Mouse (Mus musculus) left cerebral cortex, adult 18-20 months (tissue): Measurements from ENCODE around the gene Zbtb49. TPM values are rescaled to one million over a fixed set of nuclear protein-coding genes. Genes with fewer than 3 reads are reported as not detected.
A peak's percentile ranks its signal among the peaks of the same experiment; 100 is the strongest.

Experiments used
- DNase-seq, 2 experiments: peaks; one replicate each; pipeline ENCODE4 v3.0.0; 2021 to 2022; ENCODE audit warnings: low spot score in 2 of 2, mixed read lengths in 1 of 2
- long read RNA-seq, 2 experiments: library from polyadenylated mRNA; stranded (forward); transcript quantifications; one replicate each; pipeline ENCODE4 v2.0.0; 2021
- total RNA-seq, 2 experiments: library from RNA; stranded (reverse); gene quantifications; 2 replicates each; pipeline ENCODE4 v1.2.3; 2021

Gene Zbtb49
- 10 to 100 TPM; 19.2 to 19.3 TPM for total RNA-seq
- long read RNA-seq, experiment 1, partial matches to known transcripts = 2 of 12 reads
- long read RNA-seq, experiment 1, other reads (novel, unspliced or antisense) = 3 of 12 reads
- long read RNA-seq, experiment 2, partial matches to known transcripts = 0 of 10 reads
- long read RNA-seq, experiment 2, other reads (novel, unspliced or antisense) = 2 of 10 reads

- peak; percentile 94 to 97 for DNase-seq
Observed at GRCm38 (mm10) chr5:38220328-38220912, at the start of gene Zbtb49, which contains the start of gene Lyar. TSS of gene Zbtb49 (minus strand) at chr5:38220457. TSS of gene Lyar (plus strand) at chr5:38220470.

GRCm38 (mm10) chr5:38260107-38260682 lies 39.9 kb upstream of the Zbtb49 start, which contains the start of gene Tmem128:
TSS of gene Tmem128 (plus strand) at chr5:38260185.
- peak; percentile 66 to 76 for DNase-seq

DNA sequence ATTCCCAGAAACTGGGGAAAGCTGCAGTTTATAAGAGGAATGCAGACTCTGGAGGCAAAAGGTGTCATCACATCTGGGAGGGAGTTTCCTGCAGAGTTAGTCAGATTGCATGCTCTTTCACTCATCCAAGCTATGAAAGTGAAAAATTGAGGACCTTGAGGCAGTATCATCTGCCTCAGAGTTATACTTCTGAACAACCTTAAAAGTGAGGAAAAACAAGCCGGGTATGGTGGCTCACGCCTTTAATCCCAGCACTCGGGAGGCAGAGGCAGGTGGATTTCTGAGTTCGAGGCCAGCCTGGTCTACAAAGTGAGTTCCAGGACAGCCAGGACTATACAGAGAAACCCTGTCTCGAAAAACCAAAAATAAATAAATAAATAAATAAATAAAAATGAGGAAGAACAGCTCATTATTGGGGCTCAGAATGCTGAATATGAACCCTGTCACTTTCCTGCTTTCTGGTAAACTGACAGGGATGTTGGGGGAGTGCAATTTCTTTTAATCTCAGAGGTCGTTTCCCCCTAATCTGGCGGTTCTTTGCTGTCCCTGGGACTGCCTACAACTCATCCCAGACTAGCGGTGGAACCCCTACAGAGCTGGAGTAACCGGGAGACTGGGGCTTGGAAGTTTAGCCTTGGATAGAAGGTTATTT lies 39.3 kb upstream of the Zbtb49 start:
- no peak for DNase-seq

DNA sequence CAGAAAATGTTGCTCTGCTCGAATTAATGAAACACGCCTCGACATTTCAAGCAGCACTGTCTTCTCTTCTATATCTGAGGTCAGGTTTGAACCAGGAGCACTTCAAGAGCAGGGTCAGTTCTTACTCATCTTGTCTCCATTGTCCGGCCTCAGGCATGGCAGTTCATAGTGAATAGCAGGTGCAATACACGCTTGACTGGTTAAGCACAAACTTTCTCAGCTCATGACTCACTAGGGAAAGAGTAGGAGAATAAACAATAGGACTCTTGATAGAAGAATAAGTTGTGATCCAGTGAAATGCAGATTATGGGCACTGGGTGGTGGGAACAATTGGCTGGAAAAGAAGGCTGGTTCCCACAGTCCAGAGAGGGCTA lies 38.5 kb upstream of the Zbtb49 start:
- no peak for DNase-seq

DNA sequence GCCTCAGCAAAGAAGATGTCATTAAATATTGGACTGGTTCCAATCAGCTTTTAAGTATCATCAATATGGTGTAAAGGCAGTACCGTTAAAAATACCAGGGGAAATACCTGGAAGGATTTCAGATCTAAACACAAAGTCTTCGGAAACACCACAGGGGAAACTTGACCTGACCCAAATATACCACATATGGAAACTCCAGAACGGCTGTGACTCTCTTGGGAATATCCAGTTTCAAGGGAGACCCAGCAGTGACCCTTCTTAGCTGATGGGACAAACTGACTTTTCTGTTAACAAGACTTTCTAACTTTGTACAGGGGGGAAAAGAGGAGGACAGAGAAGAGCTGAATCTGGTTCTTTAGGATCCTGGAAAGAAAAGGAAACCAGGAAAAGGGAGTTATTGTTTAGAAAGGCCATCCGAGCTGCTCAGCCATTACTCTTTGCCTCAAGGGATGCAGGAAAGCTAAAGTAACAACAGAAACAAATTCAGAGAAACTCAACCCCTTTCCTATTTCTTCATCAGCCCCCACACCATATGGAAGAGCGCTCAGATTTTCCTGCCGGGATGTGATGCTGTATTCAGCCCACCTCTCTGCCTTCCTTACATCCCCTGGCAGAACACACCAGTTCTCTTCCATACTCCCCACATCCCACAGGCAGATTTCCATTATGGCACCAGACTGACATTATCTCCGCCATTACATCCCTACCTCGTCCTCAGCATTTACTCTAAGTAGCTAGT lies 37.9 kb upstream of the Zbtb49 start:
- peak in 1 of 2 experiments; percentile 18 for DNase-seq

DNA sequence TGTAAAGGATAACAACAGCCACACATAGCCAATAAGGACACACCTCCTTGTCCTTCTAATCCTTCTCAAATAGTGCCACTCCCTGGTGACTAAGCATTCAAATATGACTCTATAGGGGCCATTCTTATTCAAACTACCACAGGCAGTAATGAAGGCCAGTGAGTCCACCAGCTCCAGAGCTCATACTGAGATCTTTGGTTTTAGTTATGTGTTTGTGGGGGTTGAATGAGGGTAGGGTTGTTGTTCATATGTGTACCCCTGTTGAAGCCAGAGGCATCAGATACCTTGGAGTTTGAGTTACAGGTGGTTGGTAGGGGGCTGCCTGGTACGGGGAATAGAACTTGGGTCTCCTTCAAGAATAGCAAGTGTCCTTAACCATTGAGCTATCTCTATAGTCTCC lies 36.3 kb upstream of the Zbtb49 start:
- no peak for DNase-seq

GRCm38 (mm10) chr5:38255644-38256043 lies 35.4 kb upstream of the Zbtb49 start:
- DNase-seq = no peak

DNA sequence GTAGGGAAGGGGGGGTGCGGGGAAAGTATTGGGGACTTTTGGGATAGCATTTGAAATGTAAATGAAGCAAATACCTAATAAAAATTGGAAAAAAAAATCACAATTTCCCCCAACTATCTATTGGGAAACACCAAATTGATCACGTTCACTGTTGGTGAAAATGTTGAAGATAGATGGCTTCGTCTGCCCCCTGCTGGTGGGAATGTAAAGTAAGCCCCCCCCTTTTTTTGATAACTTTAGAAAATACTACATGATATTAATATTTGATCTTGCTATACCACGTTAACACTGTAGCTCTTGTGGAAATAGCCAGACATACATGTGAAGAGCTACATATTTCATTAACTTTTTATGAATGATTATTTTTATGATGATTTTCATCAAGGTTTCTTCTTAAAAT lies 34.9 kb upstream of the Zbtb49 start:
- no peak for DNase-seq

DNA sequence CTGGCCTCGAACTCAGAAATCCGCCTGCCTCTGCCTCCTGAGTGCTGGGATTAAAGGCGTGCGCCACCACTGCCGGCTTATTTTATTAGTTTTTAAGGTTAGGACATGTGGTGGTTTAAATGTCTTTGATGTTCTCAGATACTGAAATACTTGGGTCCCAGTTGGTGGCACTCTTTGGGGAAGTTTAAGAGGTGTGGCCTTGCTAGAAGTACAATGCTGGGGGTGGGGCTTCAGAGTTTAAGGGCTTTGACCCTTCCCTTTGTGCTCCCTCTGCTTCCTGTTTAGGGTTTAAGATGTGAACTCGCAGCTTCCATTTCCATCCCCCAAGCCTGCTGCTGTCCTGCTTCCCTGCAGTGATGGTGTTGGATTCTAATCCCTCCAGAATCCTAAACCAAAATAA lies 21.7 kb upstream of the Zbtb49 start:
- no peak for DNase-seq

DNA sequence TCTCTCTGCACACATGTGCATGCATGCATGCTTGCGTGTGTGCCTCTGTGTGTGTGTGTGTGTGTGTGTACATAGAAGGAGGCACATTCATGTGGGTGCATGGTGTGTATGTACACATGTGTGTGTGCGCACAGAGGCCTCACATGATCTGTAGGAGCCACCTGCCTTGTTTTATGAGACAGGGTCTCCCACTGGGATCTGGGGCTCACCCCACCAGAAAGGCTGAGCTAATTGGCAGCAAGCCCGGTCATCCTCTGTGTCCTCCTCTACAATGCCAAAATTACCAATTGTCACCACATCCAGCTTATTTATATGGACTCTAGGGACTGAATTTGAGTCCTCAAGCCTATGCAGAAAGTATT lies 21.2 kb upstream of the Zbtb49 start:
- no peak for DNase-seq

- no peak for DNase-seq
Observed at GRCm38 (mm10) chr5:38240727-38241472, 20.6 kb upstream of the Zbtb49 start.

DNA sequence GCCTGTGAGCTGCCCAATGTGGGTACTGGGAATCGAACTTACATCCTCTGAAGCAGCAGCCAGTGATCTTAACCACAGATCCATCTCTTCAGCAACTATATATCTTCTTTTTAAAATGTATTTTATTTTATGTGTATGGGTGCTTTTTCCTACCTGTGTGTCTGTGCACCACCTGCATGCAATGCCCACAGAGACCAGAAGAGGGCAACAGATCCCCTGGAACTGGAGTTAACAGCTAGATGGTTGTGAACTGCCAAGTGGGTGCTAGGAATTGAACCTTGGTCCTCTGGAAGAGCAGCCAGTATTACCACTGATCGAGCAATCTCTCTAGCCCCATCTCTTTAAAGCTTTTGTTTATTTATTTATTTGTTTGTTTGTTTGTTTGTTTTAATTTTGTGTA lies 16.4 kb upstream of the Zbtb49 start:
- DNase-seq = no peak

DNA sequence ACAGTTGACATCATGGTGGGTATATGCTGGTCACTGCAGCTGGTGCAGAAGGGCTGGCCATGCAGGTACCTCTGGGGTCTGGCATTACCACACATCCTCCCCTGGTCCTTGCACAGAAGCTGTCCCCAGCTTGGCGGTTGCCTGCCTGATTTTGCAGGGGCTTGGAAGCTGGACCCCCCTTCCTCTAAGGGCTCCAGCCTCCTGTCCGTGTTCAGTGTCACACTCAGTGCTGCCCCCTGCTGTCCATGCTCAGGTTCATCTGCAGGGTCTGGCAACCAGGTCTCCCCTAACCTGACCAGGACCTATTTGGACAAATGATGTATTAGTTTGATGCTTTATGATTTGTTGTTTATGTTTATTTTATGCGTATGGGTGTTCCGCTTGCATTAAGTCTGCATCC lies 15.2 kb upstream of the Zbtb49 start:
- DNase-seq = peak; percentile 45 to 56

- peak in 1 of 2 experiments; percentile 35 for DNase-seq
Observed at GRCm38 (mm10) chr5:38219771-38220307, 418 bp downstream of the Zbtb49 start.

- no peak for DNase-seq
Observed at GRCm38 (mm10) chr5:38213009-38213408, 7.2 kb downstream of the Zbtb49 start.

DNA sequence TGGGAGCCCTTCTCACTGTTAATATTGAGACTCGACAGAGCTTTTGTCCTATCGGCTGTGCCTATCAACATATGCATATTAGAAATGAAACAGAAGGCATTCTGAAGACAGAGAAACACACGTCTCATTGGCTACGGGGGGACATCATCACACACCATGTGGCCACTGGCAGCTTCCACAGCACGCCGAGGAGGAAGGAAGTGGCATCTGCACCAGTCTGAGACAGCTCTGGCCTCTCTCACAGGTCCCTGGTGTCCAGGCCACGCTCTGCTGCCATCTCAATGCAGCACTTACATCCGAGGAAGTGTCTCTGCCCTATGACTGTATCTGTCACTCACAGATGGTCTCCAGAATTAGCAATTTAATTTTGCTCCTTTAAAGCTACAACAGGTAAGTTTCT lies 8.6 kb downstream of the Zbtb49 start:
- no peak for DNase-seq

GRCm38 (mm10) chr5:38208985-38209384 lies 11.3 kb downstream of the Zbtb49 start:
- no peak for DNase-seq

GRCm38 (mm10) chr5:38205303-38205726 lies 14.9 kb downstream of the Zbtb49 start:
- peak in 1 of 2 experiments; percentile 23 for DNase-seq

- DNase-seq = no peak
Observed at GRCm38 (mm10) chr5:38199686-38200085, 20.6 kb downstream of the Zbtb49 start.

DNA sequence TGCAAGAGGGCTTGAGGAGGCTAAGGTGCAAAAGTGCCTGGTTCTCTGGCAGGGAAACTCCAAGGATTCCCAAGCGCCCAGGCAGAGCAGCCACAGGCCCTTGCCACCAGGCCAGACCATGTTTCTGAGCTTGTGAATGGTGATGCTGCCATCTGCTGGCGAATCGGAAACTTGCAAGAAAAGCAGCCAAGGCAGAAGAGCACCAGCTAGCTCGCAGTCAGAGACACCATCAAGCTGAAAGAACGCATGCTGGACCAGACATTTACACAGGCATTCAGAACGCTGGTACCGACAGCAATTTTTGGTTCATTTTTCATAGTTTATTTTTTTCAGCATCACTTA lies 22.8 kb downstream of the Zbtb49 start:
- peak; percentile 90 for DNase-seq
